Mouse (Mus musculus): ENCODE data around the gene Rps12.

GRCm38 (mm10) chr10:23783493-23783884 is 3.6 kb downstream of the Rps12 start:
- TF ChIP-seq CTCF (IDR thresholded peaks at IDR 0.05; ENCODE audit: low read depth) (no peak), EP300 (IDR thresholded peaks at IDR 0.05; ENCODE audit: low read depth) (no peak)
